Mouse (Mus musculus): ENCODE results near the gene Rfc2.

The Rfc2 gene

DNA sequence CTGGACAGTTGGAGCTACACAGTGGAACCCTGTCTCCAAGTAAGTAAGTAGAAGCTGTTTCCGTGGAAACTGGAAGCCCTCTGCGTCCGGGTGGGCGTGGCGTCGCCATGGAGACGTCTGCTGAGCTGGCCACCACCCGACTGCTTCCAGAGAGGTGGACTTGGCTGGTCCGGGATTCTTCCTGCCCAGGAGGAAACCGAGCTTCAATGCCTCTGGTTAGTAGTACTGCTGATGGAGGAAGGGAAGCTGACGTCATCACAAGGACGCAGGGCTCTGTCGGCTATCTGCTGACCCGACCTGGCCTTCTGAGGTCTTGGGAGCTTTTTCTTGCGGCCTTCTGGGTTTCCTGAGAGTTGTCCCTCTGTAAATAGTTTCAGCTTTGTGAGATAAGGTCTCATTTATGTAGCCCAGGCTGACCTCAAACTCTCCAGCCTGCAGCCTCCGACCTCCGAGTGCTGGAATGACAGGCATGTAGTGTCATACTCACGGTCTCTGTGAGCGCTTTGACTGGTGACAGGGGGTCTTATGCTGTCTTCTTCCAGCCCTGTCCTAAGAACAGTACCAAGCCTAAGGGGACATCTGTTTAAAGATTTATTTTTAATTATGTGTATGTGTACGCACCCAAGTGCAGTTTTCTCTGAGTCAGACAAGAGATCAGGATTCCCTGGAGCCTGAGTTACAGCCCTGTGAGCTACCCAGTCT, 25.6 kb upstream of the Rfc2 start:
- Histone ChIP-seq H3K4me3 (replicated peaks; ENCODE audit: low read length) (no peak overlapping the region), H3K36me3 (ENCODE audit: insufficient read depth, low read length) (no peaks in the 10 kb centered on the region), H3K9me3 (ENCODE audit: low read length) (no peaks in the 10 kb centered on the region), H3K27me3 (ENCODE audit: insufficient read depth, low read length) (peaks cover 33% of the 10 kb centered on the region), H3K4me1 (replicated peaks; ENCODE audit: low read depth, low read length) (peaks cover 72% of the 10 kb centered on the region)
- TF ChIP-seq CTCF (conservative IDR thresholded peaks at IDR 0.05; ENCODE audit: low read length) = no peak
- no peak for TF ChIP-seq POU5F1 (IDR thresholded peaks at IDR 0.05; ENCODE audit: borderline replicate concordance, low read length)
- TF ChIP-seq NANOG (IDR thresholded peaks at IDR 0.05; ENCODE audit: borderline replicate concordance, low read length) = no peak

DNA sequence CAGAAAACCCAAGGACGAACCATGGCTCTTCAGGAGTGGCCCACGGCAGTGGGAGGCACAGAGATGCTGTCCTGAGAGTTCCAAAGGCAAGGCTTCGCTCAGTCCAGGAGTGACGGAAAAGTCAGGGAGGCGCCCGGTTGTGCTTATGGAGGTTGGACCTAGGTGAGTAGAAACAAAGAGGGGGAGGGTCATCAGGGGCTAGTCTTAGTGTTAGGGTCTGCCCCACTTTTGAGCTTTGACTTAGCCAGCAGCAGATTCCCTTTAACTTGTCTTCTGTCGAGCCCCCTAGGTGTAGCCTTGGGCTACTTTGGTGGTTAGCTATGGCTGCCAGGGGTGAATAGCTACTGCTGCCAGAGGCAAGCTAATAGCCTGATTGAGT, 21.1 kb upstream of the Rfc2 start, which contains the start of gene Syna:
TSS of gene Syna (minus strand) at position 101 of the 379 bp plus-strand sequence.
- H3K36me3 ChIP-seq (ENCODE audit: insufficient read depth, low read length) = no peaks in the 10 kb centered on the region
- peaks cover 20% of the 10 kb centered on the region for H3K27me3 ChIP-seq (ENCODE audit: insufficient read depth, low read length)
- H3K4me1 ChIP-seq (replicated peaks; ENCODE audit: low read depth, low read length) = peaks cover 62% of the 10 kb centered on the region
- no peaks in the 10 kb centered on the region for H3K9me3 ChIP-seq (ENCODE audit: low read length)
- TF ChIP-seq POU5F1 (IDR thresholded peaks at IDR 0.05; ENCODE audit: borderline replicate concordance, low read length) = no peak
- TF ChIP-seq NANOG (IDR thresholded peaks at IDR 0.05; ENCODE audit: borderline replicate concordance, low read length) = no peak
- TF ChIP-seq CTCF (conservative IDR thresholded peaks at IDR 0.05; ENCODE audit: low read length) = no peak
- peak within 1 kb of the TSS; percentile 41 for H3K4me3 ChIP-seq (replicated peaks; ENCODE audit: low read length)

DNA sequence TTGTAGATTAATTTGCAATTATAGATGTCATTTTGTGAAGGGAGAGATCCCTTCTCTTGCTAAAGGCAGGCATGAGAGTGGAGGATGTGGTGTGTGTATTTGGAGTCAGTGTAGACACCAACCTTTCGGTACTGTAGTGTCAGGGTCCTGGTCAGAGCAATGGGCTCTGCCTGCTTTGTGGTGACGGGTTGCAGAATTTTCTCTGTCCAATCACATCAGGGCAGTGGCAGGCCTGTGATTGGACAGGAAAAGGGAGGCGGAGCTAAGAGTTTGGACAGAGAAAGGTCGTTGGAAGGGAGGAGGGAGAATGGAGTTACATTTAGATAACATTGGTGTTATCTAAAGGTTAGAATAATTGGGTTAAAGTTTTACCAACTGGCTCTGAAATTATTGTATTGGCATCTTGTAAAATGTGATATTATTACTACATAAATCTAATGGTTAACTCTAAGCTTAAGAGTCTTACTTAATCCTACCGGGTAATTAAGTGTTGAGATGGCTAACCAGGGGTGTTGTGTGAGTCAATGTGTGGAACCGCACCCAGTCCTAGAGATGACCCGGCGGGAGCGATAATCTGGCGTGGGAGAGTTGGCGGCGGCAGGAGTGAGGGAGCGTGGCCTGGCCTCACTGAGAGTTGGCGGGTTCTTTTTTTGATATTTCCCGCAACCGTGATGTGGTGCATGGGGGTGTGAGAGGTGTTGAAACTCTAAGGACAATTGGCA, 20.6 kb upstream of the Rfc2 start:
- peaks cover 20% of the 10 kb centered on the region for H3K27me3 ChIP-seq (ENCODE audit: insufficient read depth, low read length)
- peaks cover 56% of the 10 kb centered on the region for H3K4me1 ChIP-seq (replicated peaks; ENCODE audit: low read depth, low read length)
- peak overlapping the region; percentile 41 for H3K4me3 ChIP-seq (replicated peaks; ENCODE audit: low read length)
- TF ChIP-seq NANOG (IDR thresholded peaks at IDR 0.05; ENCODE audit: borderline replicate concordance, low read length) = no peak
- no peak for TF ChIP-seq POU5F1 (IDR thresholded peaks at IDR 0.05; ENCODE audit: borderline replicate concordance, low read length)
- TF ChIP-seq CTCF (conservative IDR thresholded peaks at IDR 0.05; ENCODE audit: low read length) = no peak
- H3K36me3 ChIP-seq (ENCODE audit: insufficient read depth, low read length) = no peaks in the 10 kb centered on the region
- H3K9me3 ChIP-seq (ENCODE audit: low read length) = no peaks in the 10 kb centered on the region

GRCm38 (mm10) chr5:134564272-134564671, 16.9 kb upstream of the Rfc2 start:
- TF ChIP-seq CTCF (conservative IDR thresholded peaks at IDR 0.05; ENCODE audit: low read length) (no peak), POU5F1 (IDR thresholded peaks at IDR 0.05; ENCODE audit: borderline replicate concordance, low read length) (no peak), NANOG (IDR thresholded peaks at IDR 0.05; ENCODE audit: borderline replicate concordance, low read length) (no peak)
- Histone ChIP-seq H3K27me3 (ENCODE audit: insufficient read depth, low read length) (peaks cover 10% of the 10 kb centered on the region), H3K4me1 (replicated peaks; ENCODE audit: low read depth, low read length) (peaks cover 60% of the 10 kb centered on the region), H3K9me3 (ENCODE audit: low read length) (no peaks in the 10 kb centered on the region), H3K4me3 (replicated peaks; ENCODE audit: low read length) (no peak overlapping the region), H3K36me3 (ENCODE audit: insufficient read depth, low read length) (no peaks in the 10 kb centered on the region)

DNA sequence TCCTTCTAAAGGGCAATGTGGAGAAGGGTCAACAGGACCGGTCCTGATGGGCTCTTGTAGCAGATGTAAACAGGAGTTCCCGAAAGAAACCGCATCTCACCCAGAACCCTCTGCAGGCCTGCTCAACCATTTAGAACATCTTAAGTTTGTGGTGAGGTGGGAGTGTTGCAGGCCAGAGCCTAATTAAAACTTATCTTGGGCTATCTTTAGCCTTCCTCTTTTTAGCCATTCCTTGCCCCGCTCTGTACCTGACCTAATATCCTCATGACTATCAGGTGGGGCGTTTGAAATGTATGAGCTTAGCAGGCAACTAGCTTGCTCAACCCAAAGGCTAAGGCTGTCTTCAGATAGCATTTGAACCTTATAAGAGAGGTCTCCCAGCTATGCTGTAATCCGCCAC, 15.5 kb upstream of the Rfc2 start:
- Histone ChIP-seq H3K36me3 (ENCODE audit: insufficient read depth, low read length) (no peaks in the 10 kb centered on the region), H3K27me3 (ENCODE audit: insufficient read depth, low read length) (peaks cover 3% of the 10 kb centered on the region; the same call in 1 of the 2 replicates), H3K9me3 (ENCODE audit: low read length) (no peaks in the 10 kb centered on the region), H3K4me1 (replicated peaks; ENCODE audit: low read depth, low read length) (peaks cover 54% of the 10 kb centered on the region), H3K4me3 (replicated peaks; ENCODE audit: low read length) (no peak overlapping the region)
- no peak for TF ChIP-seq POU5F1 (IDR thresholded peaks at IDR 0.05; ENCODE audit: borderline replicate concordance, low read length)
- no peak for TF ChIP-seq CTCF (conservative IDR thresholded peaks at IDR 0.05; ENCODE audit: low read length)
- TF ChIP-seq NANOG (IDR thresholded peaks at IDR 0.05; ENCODE audit: borderline replicate concordance, low read length) = no peak

- Histone ChIP-seq H3K36me3 (ENCODE audit: insufficient read depth, low read length) (no peaks in the 10 kb centered on the region), H3K4me3 (replicated peaks; ENCODE audit: low read length) (peak overlapping the region; percentile 67), H3K27me3 (ENCODE audit: insufficient read depth, low read length) (peaks cover 3% of the 10 kb centered on the region; the same call in 1 of the 2 replicates), H3K4me1 (replicated peaks; ENCODE audit: low read depth, low read length) (peaks cover 66% of the 10 kb centered on the region), H3K9me3 (ENCODE audit: low read length) (no peaks in the 10 kb centered on the region)
- TF ChIP-seq POU5F1 (IDR thresholded peaks at IDR 0.05; ENCODE audit: borderline replicate concordance, low read length) (no peak), CTCF (conservative IDR thresholded peaks at IDR 0.05; ENCODE audit: low read length) (no peak), NANOG (IDR thresholded peaks at IDR 0.05; ENCODE audit: borderline replicate concordance, low read length) (no peak)
Observed at GRCm38 (mm10) chr5:134567445-134567844, 13.7 kb upstream of the Rfc2 start.

DNA sequence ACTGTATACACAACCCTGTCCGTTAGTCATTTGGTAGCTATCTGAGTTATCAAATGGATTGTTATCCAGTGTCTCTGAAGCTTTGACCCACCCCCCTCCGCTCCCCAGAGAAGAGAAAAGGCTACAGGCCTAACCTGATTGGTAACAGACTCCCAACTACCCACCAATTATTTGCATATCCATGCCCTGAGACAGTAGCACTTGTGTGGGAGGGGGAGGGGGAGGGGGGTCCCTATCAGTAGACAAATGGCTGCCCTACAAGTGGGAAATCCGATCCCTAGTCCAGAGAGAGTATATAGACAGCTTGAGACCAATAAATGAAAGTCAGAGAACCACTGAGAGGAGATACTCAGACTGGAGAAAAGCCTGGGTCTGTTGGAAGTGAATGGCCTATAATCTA, 13.1 kb upstream of the Rfc2 start:
- Histone ChIP-seq H3K4me1 (replicated peaks; ENCODE audit: low read depth, low read length) (peaks cover 71% of the 10 kb centered on the region), H3K4me3 (replicated peaks; ENCODE audit: low read length) (peak overlapping the region; percentile 67; the same call in 1 of the 2 replicates)
- TF ChIP-seq POU5F1 (IDR thresholded peaks at IDR 0.05; ENCODE audit: borderline replicate concordance, low read length) = no peak
- TF ChIP-seq NANOG (IDR thresholded peaks at IDR 0.05; ENCODE audit: borderline replicate concordance, low read length) = no peak
- no peak for TF ChIP-seq CTCF (conservative IDR thresholded peaks at IDR 0.05; ENCODE audit: low read length)

GRCm38 (mm10) chr5:134568964-134569491, 12.1 kb upstream of the Rfc2 start:
- Histone ChIP-seq H3K27me3 (ENCODE audit: insufficient read depth, low read length) (peaks cover 3% of the 10 kb centered on the region; the same call in 1 of the 2 replicates), H3K9me3 (ENCODE audit: low read length) (no peaks in the 10 kb centered on the region), H3K4me3 (replicated peaks; ENCODE audit: low read length) (peak overlapping the region; percentile 37), H3K36me3 (ENCODE audit: insufficient read depth, low read length) (no peaks in the 10 kb centered on the region), H3K4me1 (replicated peaks; ENCODE audit: low read depth, low read length) (peaks cover 71% of the 10 kb centered on the region)
- TF ChIP-seq POU5F1 (IDR thresholded peaks at IDR 0.05; ENCODE audit: borderline replicate concordance, low read length) (no peak), NANOG (IDR thresholded peaks at IDR 0.05; ENCODE audit: borderline replicate concordance, low read length) (no peak), CTCF (conservative IDR thresholded peaks at IDR 0.05; ENCODE audit: low read length) (no peak)

More for the DNA sequence above, 13.1 kb upstream of the Rfc2 start:
- Histone ChIP-seq H3K27me3 (ENCODE audit: insufficient read depth, low read length) (peaks cover 3% of the 10 kb centered on the region; the same call in 1 of the 2 replicates), H3K9me3 (ENCODE audit: low read length) (no peaks in the 10 kb centered on the region), H3K36me3 (ENCODE audit: insufficient read depth, low read length) (no peaks in the 10 kb centered on the region)

All from E14TG2a.4 (cell line).